Mouse (Mus musculus) gastrocnemius, postnatal 10 days (tissue): ENCODE measurements around the gene Prdm4. TPM values are rescaled to one million over a fixed set of nuclear protein-coding genes. Genes with fewer than 3 reads are reported as not detected.

Experiments
- DNase-seq: peaks from one replicate; pipeline ENCODE4 v3.0.0; 2021; ENCODE audit warnings: mixed read lengths
- long read RNA-seq, 2 experiments: library from polyadenylated mRNA; stranded (forward); transcript quantifications; one replicate each; pipeline ENCODE4 v2.0.0; 2021
- total RNA-seq, 2 experiments: library from RNA; stranded (reverse); gene quantifications; 2 replicates each; pipeline ENCODE4 v1.2.3; 2021

Gene Prdm4
- 10 to 100 TPM; 11.5 to 14.4 TPM for total RNA-seq
- long read RNA-seq, experiment 1, transcript Prdm4-201 (12 exons, 3,877 nt) = major isoform, 19 of 36 reads
- long read RNA-seq, experiment 1, partial matches to known transcripts = 9 of 36 reads
- long read RNA-seq, experiment 1, other reads (novel, unspliced or antisense) = 4 of 36 reads
- long read RNA-seq, experiment 2, transcript Prdm4-201 (12 exons, 3,877 nt) = major isoform, 12 of 23 reads
- long read RNA-seq, experiment 2, partial matches to known transcripts = 4 of 23 reads
- long read RNA-seq, experiment 2, other reads (novel, unspliced or antisense) = 5 of 23 reads

DNA sequence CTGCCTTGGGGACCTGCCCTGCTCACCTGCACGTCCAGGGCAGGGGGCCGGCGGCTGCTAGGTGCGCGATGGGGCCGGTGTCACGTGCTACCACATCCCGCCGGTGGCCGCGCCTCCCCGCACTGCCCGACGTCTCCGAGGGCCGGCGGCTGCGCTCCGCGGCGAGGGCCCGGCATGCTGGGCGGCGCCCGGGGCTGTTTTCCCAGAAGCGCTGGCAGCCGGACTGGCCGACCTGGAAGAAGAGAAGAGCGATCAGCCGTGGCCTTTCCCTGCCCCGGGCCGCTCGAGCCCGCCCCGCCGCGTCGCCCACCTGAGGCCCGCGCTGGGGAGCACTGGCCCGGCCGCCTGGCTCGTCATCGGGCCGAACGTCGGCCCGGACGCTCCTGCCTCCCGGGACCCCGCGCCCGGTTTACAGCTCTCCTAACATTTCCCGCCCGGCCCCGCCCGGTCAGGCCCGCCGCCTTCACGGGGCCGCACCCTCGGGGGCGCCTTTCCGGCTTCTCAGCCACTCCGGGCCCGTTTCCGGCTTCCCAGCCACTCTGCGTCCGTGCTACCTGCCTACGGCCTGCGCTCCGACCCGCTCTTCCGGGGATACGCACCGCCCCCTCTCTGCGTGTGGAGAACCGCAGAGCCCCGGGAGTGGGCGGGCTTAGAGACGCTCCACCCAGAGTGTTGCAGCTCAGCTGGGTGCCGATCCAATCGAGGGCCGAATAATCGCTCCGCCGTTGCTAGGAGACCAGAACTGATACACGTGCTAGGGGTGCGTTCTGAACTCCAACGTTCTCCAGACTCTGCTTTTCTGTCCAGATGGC is at the start of gene Prdm4:
TSS of gene Prdm4 (minus strand) at position 645 of the 812 bp plus-strand sequence.
- peak; percentile 92 for DNase-seq

DNA sequence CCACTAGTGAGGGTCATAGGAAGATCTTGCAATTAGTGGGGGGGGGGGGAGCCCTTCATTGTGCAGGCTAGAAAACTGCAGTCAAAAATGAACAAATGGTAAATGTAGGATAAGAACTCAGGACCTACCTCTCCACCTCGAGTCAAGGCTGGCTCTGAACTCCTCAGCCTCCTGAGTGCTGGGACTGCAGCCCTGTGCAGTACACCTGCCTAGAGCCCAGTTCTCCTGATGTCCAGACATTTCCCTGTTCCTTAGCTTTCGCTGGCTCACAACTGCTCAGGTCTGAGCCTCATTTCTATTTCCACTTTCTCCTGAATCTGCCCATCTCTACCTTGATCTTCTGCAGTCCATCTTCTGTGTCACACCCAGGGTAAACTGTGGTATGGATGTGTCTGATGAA is 49.5 kb upstream of the Prdm4 start:
- DNase-seq = no peak

DNA sequence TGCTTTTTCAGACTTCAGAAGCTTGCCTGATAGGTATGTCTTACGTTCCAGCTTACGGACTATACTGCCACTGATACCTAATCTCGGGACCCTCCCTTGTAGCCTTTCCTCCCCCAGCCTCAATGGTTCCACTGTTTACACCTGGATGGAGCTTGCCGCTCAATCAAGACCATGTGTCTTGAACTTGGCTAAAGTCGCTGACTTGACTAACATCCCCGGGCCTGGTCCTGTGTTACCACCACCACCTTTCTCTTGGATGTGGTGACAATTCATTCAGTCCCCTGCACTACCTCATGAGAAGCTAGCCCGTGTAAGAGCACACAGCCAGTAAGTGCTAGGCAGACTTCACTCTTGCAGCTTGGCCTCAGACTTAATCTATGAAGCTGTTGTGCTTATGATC is 47.4 kb upstream of the Prdm4 start:
- no peak for DNase-seq

DNA sequence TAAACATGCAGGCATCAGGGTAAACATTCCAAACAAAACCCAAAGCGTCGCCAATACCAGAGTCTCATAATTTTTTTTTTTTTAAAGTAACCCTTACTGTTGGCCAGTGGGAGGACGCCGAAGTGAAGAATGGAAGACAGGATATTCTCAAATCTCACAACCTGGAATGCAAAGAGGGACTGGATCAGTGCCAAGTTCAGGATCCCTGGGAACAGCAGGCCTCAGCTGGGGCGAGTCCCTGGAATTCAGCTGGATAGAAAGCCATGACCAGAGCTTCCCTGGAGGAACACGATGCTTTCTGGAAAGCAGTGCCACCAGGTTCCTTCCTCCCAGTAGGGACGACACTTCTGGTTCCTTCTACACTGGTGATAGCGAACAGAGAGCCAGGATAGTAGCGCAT is 46.0 kb upstream of the Prdm4 start:
- DNase-seq = no peak

DNA sequence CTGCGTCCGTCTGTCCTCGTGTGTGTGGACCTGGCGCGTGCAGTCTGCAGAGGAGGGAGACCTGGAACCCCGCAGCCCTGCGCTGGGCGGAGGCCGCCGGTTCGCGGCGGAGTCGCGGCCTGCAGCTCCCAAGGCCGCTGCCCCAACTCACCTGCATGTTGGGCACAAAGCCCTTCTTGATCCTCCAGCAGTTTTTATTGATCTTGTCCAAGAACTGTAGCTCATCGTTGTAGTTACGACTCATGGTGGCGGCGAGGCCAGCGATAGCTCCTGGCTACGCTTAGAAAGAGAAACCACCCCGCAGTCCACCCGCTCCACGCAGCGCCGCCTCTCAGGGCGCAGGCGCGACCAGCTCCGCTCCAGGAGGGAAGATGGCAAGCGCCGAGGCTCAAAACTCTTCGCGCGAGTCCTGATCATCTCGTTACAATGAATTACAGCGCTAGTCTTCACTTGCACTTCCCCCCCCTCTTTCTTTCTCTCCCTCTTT is 40.6 kb upstream of the Prdm4 start, which contains the start of gene Rtcb:
TSS of gene Rtcb (minus strand) at position 360 of the 487 bp plus-strand sequence.
- peak; percentile 99 for DNase-seq

DNA sequence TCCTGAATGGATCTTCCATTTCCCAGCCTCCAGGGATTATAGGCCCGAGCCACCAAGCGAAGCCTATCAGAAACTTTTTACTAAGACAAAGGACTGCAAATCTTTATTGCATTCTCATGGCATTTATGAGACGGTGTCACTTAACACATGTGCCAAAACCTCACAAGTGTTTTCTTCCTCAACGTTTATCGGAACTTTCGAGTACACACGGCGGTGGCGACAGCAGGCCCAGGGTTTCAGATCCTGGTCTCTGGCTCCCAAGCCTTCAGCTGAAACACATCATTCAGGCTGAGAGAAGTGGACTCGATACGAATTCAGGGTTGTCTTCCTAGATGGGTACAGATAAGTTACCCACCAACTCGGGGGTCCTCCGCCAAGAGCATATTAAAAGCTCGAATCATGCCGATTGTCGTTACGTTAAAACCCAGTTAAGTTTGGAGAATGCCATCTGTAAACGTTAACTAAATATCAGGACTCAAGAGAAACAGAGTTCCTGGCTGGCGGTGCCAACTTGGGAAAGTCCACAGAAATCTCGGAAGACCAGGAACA is 40.0 kb upstream of the Prdm4 start:
- DNase-seq = no peak

DNA sequence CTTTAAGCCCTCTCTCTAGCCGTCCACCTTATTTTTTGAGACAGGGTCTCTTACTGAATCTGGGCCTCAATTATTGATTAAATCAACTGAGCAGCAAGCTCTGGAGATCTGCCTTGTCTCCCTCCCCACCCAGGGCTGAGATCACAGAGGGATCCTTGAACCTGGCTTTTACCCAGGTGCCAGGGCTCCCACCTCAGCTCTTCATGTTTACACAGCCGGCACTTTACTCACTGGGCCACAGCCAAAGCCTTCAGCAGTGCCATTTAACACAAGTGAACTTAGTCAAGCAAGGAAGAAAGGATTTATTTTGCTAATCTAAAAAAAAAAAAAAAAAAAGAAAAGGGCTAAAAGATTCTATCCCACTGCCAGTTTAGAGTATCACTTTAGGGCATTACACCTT is 37.5 kb upstream of the Prdm4 start:
- no peak for DNase-seq

DNA sequence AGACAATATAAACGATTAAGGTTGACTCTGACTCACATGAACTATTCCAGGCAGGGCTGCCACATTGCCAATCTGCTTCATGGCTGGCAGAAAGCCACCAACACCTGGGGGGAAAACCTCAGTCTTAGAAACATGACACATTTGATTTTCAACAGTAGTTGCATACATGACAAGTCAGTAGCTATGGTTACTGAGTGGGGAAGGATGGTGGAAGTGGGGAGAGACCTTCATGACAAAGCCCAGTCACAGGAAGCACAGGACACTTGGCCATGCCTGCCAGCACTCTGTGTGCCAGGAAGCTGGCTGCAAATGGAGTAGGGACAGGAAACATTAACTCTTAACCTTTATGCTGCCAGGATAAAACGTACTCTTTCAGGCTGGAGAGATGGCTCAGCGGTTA is 36.5 kb upstream of the Prdm4 start:
- DNase-seq = no peak

DNA sequence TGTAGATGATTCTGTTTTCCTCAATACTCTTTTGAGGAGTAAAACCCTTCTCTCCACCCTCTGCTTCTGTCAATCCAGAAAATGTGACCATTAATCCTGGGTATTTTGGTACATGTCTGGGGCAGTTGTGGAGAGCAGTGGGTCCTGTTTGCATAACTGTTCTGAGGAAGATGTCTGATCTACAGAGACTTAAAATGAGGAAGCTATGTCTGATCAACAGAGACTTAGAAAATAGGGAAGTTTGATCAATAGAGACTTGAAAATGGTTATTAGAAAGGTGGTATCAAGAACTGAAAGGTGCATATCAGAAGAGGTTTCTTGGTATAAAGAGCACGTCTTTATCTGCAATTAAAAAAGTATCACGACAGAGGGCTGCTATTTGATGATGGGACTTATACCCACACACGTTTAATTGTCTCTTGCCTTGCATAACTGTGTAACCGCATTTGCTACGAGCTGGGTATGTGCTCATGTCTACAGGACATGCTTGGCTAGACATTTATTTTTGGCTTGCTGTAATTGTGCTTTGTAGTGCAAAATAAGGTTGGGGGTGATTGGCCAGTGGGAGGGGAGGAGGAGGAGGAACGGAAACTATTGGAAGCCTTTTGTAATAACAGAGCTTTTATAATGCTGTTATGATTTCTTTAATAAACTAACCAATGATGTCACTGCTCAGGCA is 35.0 kb upstream of the Prdm4 start:
- DNase-seq = no peak

DNA sequence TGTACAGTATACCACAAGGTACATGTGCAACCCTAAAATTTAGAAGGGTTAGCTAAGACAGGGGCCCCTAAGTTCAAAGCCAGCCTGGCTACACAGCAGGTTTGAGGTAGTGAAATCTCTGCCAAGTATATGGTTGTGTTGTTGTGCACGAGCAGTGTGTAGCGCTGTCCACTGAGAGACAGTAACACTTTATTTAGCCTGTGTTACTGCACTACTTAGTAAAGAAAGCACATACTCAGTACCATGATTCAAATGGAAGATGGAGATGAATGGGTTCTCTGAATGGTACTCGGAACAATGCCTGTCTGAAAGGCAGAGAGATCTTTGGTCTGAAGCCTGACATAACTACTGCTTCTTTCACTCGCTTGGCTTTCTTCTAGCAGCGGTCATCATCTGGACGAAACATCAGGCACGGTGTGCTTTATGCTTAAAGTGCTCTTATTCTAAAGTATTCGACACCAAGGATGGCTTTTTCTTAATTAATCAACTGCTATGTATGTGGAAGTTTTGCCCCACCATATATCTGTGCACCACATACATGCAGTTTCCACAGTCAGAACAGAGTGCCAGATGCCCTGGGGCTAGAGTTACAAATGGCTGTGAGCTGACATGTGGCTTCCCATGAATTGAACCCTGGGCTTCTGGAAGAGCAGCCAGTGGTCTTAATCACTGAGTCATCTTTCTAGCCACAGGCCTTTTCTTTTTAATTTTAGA is 31.7 kb upstream of the Prdm4 start:
- DNase-seq = no peak

DNA sequence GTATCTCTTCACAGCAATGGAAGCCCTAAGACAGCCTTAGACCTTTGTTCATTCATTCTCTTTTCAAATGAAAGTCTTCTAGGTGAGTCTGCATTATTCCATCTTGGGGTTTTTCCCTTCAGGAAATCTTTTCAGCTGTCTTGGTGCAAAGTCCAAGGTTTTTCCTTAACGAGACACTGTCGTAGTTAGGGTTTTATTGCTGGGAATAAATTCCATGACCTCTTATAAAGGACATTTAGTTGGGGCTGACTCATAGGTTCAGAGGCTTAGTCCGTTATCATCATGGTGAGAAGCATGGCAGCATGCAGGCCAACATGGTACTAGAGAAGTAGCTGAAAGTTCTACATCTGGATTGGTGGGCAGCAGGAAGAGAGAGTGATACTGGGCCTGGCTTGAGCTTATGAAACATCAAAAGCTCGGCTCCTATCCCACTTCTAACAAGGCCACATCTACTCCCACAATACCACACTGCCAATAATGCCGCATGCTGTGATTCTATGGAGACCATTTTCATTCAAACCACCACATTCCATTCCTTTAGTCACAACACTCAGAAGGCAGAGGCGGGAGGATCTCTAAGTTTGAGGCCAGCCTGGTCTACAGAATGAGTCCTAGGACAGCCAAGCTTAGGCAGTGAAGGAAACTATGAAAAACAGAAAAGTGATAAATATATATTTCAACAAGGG is 19.5 kb upstream of the Prdm4 start:
- no peak for DNase-seq

DNA sequence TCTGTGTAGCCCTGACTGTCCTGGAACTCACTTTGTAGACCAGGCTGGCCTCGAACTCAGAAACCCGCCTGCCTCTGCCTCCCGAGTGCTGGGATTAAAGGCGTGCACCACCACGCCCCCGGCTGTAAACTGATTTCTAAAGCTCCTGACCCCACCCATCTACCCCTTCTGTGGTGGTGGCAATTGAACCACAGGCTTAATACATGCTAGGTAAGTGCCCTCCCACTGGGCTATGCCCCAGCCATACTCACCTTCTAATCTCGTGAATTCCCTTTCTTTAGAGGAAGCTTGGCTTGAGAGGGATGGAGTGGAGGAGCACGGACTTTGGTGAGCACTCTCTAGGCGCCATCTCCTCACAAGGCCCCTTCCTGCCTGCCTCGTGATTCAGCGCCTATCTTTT is 13.0 kb upstream of the Prdm4 start:
- no peak for DNase-seq

DNA sequence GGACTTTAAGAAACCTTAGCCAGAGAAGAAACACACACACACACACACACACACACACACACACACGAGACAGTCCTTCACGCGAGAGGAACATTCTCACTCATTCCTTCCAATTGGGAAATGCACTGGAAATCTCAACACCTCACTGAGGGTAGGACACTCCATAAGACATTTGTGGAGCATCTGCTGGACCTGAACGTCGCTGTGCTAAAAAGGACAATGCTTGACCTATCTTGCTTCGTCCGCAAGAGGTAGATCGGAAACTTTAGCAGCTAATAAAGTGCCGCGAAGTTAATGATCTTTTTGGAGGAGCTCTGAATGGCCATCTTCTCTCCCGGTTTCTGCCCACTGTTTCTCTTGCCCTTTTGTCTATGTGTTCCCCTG is 12.3 kb upstream of the Prdm4 start:
- DNase-seq = no peak

DNA sequence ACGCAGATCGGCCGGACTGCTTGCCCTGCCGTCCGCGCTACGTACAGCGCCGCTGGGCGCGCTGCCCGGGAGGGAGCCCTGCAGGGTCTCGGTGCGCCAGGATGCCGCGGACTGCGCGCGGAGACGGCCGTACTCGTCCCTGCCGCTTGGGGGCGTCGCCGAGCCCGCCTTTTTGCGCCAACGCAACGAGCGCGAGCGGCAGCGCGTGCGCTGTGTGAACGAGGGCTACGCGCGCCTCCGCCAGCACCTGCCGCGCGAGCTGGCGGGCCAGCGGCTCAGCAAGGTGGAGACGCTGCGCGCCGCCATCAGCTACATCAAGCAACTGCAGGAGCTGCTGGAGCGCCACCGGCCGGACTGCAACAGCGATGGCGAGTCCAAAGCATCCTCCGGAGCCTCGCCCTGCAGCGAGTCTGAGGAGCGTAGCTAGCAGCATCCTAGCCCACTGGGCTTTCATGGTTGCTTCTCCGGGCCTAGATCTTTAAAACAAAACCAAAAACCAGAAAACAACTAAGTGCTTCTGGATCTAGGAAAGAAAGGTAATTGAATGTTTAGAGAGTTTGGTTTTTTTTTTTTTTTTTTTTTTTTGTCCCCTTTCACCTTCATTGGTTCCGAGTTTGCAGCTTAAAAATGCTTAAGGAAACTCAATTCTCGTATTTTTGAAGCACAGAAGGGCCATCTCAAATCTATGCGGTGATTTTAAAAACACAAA is 11.7 kb upstream of the Prdm4 start:
- peak; percentile 46 for DNase-seq

DNA sequence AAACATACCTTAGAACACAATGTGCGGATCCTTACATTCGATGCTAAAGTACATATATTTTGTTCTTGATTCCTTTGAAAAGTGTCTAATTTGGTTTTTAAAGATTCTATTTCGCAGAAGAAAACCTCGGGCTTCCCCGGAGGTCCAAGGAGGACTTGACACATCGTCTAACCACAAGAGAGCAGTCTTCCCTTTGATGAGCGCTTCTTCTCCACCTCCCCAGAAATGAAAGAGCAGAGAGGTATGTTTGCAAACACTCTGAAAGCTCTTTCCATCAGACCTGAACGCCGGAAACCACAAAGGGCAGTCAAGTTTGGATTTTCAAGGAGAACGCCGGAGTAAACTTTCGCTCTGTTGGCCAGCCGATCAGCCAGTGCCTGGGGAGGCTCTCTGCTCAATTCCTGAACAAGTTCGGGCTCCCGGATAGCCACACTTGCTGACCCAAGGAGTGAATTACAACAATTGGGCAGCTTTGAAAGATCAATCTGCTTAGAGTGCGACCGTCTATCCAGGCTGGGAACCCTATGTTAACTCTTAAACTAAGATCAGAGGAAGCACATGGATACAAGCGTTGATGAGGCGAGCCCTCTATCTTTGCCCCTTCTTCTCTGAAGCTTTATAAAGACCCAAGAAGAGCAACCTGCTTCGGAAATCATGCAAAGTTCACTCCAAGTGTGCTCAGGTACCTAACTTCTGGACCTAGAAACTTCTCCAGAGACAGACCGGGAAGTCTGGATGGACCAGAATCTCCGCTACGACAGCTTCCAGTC is 10.9 kb upstream of the Prdm4 start, which contains the start of gene Ascl4:
TSS of gene Ascl4 (plus strand) at position 6 of the 770 bp plus-strand sequence.
- DNase-seq = peak; percentile 10

DNA sequence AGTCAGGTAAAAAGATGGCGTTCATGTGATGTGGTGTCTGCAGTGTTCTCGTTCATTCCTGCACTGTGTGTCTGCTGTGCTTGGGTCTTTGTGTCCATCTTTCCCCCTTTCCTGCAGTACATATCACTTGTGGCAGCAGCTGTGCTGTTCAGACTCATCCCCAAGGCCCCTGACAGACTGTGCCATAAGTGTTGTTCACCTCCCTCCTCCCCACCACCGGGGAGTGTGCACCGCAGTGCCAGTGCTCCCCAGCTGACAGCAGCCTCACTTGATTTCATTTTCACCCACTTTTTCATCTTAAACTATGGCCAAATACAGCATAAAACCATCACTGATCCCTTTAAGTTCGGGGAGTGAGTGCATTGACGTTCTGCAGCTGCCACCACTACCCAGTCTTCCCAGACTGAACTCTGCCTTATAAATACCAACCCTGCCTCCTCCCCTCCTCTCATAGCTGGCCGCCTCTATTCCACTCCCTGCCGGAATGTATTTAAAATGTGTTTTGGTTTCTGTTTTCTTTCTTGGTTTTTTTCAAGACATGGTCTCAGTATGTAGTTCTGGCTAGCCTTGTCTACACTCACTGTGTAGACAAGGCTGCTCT is 37.0 kb downstream of the Prdm4 start:
- DNase-seq = no peak

DNA sequence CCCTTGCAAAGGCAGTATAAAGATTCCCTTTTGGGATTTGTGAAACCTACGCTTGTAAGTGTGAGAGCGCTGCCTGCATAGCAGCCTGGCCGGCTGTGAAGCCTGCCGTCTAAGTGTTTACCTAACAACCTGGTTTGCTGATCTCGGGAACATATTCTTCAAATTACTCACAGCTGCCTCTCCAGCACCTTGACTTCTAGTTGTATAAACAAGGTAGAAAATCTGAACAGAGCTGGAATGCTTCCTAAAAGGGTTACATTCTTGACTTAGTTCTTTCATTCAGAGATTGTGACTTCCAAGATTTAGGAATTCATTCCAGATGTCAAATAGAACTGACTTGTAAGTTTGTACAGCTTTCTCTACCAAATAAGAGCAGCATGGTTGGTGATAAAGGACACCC is 41.1 kb downstream of the Prdm4 start:
- no peak for DNase-seq

DNA sequence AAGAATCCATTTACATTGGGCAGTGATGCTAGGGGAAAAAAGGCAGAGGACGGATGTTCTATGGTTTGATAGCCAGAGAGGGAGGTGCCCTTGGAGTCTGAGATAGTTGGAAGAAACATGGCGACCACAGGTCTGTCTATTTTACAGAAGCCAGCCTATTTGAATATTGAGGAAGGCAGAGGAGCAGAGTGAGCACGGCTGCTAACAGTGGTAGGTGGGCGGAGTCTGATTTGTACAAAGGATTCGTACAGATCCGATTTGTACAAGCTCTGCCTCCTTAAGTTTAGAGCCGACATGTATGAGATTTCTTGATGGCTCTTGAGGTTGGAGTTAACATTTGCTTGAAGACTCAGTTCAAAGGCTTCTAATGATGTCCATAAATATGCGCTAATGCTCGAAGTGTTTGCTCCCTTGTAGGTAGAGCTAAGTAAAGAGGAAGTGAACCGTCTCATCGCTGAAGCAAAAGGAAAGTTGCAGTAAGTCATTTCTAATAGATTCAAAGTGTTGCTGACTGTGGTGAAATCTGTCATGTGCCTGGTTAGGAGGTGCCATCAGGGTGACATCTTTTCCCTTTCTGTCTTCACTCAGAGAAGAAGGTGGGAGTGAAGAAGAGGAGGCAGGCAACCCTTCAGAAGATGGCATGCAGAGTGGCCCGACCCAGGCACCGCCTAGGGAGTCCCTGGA is 42.9 kb downstream of the Prdm4 start:
- DNase-seq = no peak

DNA sequence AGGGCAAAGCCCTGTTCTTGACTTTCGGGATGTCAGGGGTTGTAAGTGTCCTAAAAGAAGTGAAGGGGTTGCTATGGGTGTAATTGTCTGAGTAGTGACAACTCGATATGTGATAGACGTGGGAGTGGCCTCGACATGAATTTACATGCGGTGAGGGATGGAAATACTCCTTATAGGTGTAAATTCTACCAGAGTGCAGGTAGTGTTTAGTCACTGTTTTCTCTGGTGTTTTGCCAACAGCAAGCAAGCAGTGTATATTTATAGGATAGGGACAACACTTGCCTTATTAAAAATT is 44.5 kb downstream of the Prdm4 start:
- DNase-seq = no peak
